Comparison of ENCODE assay signal across 8 mouse cellular contexts in genomic region chr3:133754911-133755259, GRCm38 (mm10).
A peak's percentile ranks its signal among the peaks of the same experiment; 100 is the strongest.
DNase-seq lines count a peak whose midpoint lies in the region; ATAC-seq lines count a peak whose summit lies in the region.

No protein-coding gene starts in this region.

- H3K4me2 ChIP-seq in heart, embryonic 12.5 days: peak overlapping the region; percentile 5; the same call in 1 of the 2 replicates
- H3K4me2 ChIP-seq in heart, embryonic 11.5 days: no peak overlapping the region
- H3K4me2 ChIP-seq in neural tube, embryonic 15.5 days: peak overlapping the region; percentile 47

- no peak overlapping the region for H3K4me3 ChIP-seq in heart, embryonic 12.5 days
- no peak overlapping the region for H3K4me3 ChIP-seq in heart, embryonic 11.5 days (ENCODE audit: low read depth, low read length)
- H3K4me3 ChIP-seq in neural tube, embryonic 15.5 days (replicated peaks): no peak overlapping the region

- H3K9me3 ChIP-seq in heart, embryonic 12.5 days (replicated peaks): no peaks in the 10 kb centered on the region
- H3K9me3 ChIP-seq in heart, embryonic 11.5 days (replicated peaks; ENCODE audit: control insufficient read depth, low read length): no peaks in the 10 kb centered on the region
- H3K9me3 ChIP-seq in neural tube, embryonic 15.5 days (replicated peaks): no peaks in the 10 kb centered on the region

- peaks cover 26% of the 10 kb centered on the region for H3K4me1 ChIP-seq in heart, embryonic 12.5 days (replicated peaks)
- H3K4me1 ChIP-seq in heart, embryonic 11.5 days (ENCODE audit: control insufficient read depth, insufficient read depth, low read length): peaks cover 14% of the 10 kb centered on the region
- peaks cover 16% of the 10 kb centered on the region for H3K4me1 ChIP-seq in neural tube, embryonic 15.5 days

- no peaks in the 10 kb centered on the region for H3K36me3 ChIP-seq in heart, embryonic 12.5 days
- H3K36me3 ChIP-seq in heart, embryonic 11.5 days (ENCODE audit: control insufficient read depth, insufficient read depth, low read length): no peaks in the 10 kb centered on the region
- H3K36me3 ChIP-seq in neural tube, embryonic 15.5 days: no peaks in the 10 kb centered on the region

- WGBS in heart, embryonic 12.5 days: 5% methylated on average over 3 of the region's 3 CpGs
- 5% methylated on average over 3 of the region's 3 CpGs for WGBS in heart, embryonic 11.5 days (ENCODE audit: insufficient replicate concordance)
- WGBS in neural tube, embryonic 15.5 days: 0% methylated on average over 3 of the region's 3 CpGs

- intact Hi-C loops in left cerebral cortex, postnatal 36 days (cut with DNase I): loop anchor here (2.0 to 10.0 kb wide), 2 partner anchors 210 to 420 kb away; partner anchors contain the start of gene Tet2

- ATAC-seq in heart, embryonic 12.5 days (ENCODE audit: insufficient number of reproducible peaks, low FRiP score): peak; percentile 65; the same call in 1 of the 2 replicates
- no peak for ATAC-seq in heart, embryonic 11.5 days (replicated peaks; ENCODE audit: insufficient number of reproducible peaks, low FRiP score, low TSS enrichment)
- peak; percentile 85 for ATAC-seq in neural tube, embryonic 15.5 days (ENCODE audit: low FRiP score)

- H3K27ac ChIP-seq in heart, embryonic 12.5 days (ENCODE audit: poor library complexity, severe bottlenecking): no peak overlapping the region
- H3K27ac ChIP-seq in heart, embryonic 11.5 days (ENCODE audit: low read depth, low read length): no peak overlapping the region
- H3K27ac ChIP-seq in neural tube, embryonic 15.5 days (replicated peaks): peak overlapping the region; percentile 42

- H3K27me3 ChIP-seq in heart, embryonic 12.5 days (replicated peaks): no peaks in the 10 kb centered on the region
- H3K27me3 ChIP-seq in heart, embryonic 11.5 days (ENCODE audit: control insufficient read depth, insufficient read depth, low read length): no peaks in the 10 kb centered on the region
- no peaks in the 10 kb centered on the region for H3K27me3 ChIP-seq in neural tube, embryonic 15.5 days (replicated peaks)

- no peak overlapping the region for H3K9ac ChIP-seq in heart, embryonic 12.5 days
- no peak overlapping the region for H3K9ac ChIP-seq in heart, embryonic 11.5 days (ENCODE audit: low read depth, low read length)
- H3K9ac ChIP-seq in neural tube, embryonic 15.5 days (replicated peaks): no peak overlapping the region

- peak; percentile 39 to 46 for DNase-seq in cerebellum, adult 18-20 months
- peak; percentile 81 to 94 for DNase-seq in frontal cortex, adult 2 months (ENCODE audit: extremely low spot score in 1 of 2, low spot score in 1 of 2)
- peak; percentile 87 for DNase-seq in kidney, adult 9 months
- DNase-seq in left cerebral cortex, postnatal 36 days (ENCODE audit: low spot score in 2 of 2): peak; percentile 83 to 90
- DNase-seq in c-Kit-positive CD71-positive TER-119-positive erythroid progenitor cells, embryonic 14.5 days (ENCODE audit: low spot score): no peak
